Mouse (Mus musculus): ENCODE results near the gene Cldn7.

DNA sequence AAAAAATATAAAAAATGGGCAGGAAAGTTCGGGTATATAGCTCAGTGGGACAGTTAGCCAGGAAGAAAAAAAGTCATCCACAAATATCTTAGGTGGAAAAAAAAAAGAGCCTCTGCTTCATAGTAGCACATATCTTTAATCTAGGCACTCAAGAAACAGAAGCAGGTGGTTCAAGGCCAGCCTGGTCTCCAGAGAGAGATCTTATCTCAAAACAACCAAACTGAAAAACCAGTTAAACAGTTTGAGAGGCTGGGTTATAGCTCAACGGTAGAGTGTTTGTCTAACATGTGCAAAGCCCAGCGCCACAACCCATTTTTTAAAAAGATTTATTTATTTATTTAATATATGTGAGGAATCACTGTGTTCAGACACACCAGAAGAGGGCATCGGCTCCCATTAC lies 31.5 kb upstream of the Cldn7 start:
- TF ChIP-seq CTCF (IDR thresholded peaks at IDR 0.05 in 2 of 3, conservative IDR thresholded peaks at IDR 0.05 in 1 of 3; ENCODE audit: control insufficient read depth in 1 of 3, insufficient read depth in 1 of 3, low read depth in 2 of 3, low read length in 3 of 3, poor library complexity in 1 of 3, severe bottlenecking in 1 of 3) (no peak), TCF12 (IDR thresholded peaks at IDR 0.05; ENCODE audit: low read depth, low read length) (no peak)
